Mouse (Mus musculus) lung, embryonic 14.5 days (tissue): Measurements from ENCODE around the gene Prkd3. TPM values are rescaled to one million over a fixed set of nuclear protein-coding genes. Genes with fewer than 3 reads are reported as not detected.

Experiments used
- ATAC-seq: fragments of 200-750 bp; cut with Nextera tagmentation; 2 replicates; pipeline ENCODE4 v1.8.0; 2017; ENCODE audit warnings: mild to moderate bottlenecking, moderate TSS enrichment, moderate library complexity; ENCODE audit not compliant: insufficient read depth
- DNase-seq: peaks from one replicate; pipeline ENCODE4 v3.0.0-alpha.2; 2015
- H3K27ac ChIP-seq: fragments of 300-500 bp; sonication (generic); 2 replicates; pipeline ENCODE4 v1.5.1; 2014; ENCODE audit warnings: low read depth, mild to moderate bottlenecking, moderate library complexity
- H3K27me3 ChIP-seq: fragments of 300-500 bp; sonication (generic); 2 replicates; pipeline ENCODE4 v1.6.1; 2014; ENCODE audit warnings: low read length, control low read depth; ENCODE audit not compliant: insufficient read depth
- H3K36me3 ChIP-seq: fragments of 300-500 bp; sonication (generic); 2 replicates; pipeline ENCODE4 v1.6.1; 2014; ENCODE audit warnings: control low read depth; ENCODE audit not compliant: insufficient read depth
- H3K4me1 ChIP-seq: fragments of 300-500 bp; sonication (generic); 2 replicates; pipeline ENCODE4 v1.6.1; 2014; ENCODE audit warnings: antibody characterized with exemption, control low read depth; ENCODE audit not compliant: insufficient read depth
- H3K4me2 ChIP-seq: fragments of 300-500 bp; sonication (generic); 2 replicates; pipeline ENCODE4 v1.6.1; 2014; ENCODE audit warnings: mild to moderate bottlenecking
- H3K4me3 ChIP-seq: fragments of 300-500 bp; sonication (generic); 2 replicates; pipeline ENCODE4 v1.5.1; 2014; ENCODE audit warnings: low read depth, low read length
- H3K9ac ChIP-seq: fragments of 300-500 bp; sonication (generic); 2 replicates; pipeline ENCODE4 v1.6.1; 2014
- H3K9me3 ChIP-seq: fragments of 300-500 bp; sonication (generic); 2 replicates; pipeline ENCODE4 v1.6.1; 2016; ENCODE audit warnings: low read depth, low read length, control low read depth
- CTCF ChIP-seq: IDR thresholded peaks from 2 replicates; pipeline ENCODE4 v1.5.1; 2016; ENCODE audit warnings: antibody characterized with exemption, low read depth
- WGBS: fragments of 180-500 bp; shearing (Covaris S2); extraction: QIAGEN DNeasy Blood & Tissue Kit; methylation state at CpG from one replicate; pipeline ENCODE4 v1.1.7; 2014; 5-methylcytosine and 5-hydroxymethylcytosine counted together
- polyA plus RNA-seq: library from polyadenylated mRNA; unstranded; fragments of >200 nt; fragmentation: Nextera tagmentation; extraction: Ambion mirVana; gene quantifications from 2 replicates; pipeline ENCODE4 v1.2.1, GENCODE M21; 2014

The Prkd3 gene
- polyA plus RNA-seq, 1 experiment from 2014 or later, result 52.4 TPM

- no peak for TF ChIP-seq CTCF
- WGBS, result 58% methylated on average over 4 of the region's 4 CpGs
- Histone ChIP-seq H3K4me2 (no peak overlapping the region), H3K4me1 (no peaks in the 10 kb centered on the region), H3K27me3 (no peaks in the 10 kb centered on the region), H3K4me3 (no peak overlapping the region), H3K36me3 (no peaks in the 10 kb centered on the region), H3K9me3 (no peaks in the 10 kb centered on the region), H3K27ac (no peak overlapping the region), H3K9ac (no peak overlapping the region)
- no peak for DNase-seq
- ATAC-seq, result no peak
Observed at GRCm38 (mm10) chr17:79024544-79024943, 3.9 kb upstream of the Prkd3 start.

DNA sequence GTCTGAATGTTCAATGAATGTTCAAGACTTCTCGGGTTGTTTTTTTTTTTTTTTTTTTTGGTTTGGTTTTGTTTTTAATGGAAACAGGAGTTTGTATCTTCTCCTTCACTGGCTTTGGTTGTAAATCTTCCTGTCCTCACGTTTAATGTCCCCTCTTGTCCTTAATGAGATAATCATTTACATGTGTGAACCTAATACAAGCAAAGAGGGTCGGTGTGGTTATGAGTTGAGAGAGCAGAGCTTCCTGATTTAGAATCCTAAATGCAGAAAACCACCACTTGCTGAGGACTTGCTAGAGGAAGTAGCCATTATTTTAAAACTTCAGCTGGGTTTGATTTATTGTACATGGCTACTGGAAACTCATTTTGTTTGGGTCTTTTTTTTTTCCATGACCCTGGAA lies 2.1 kb upstream of the Prkd3 start:
- no peak overlapping the region for H3K27ac ChIP-seq
- DNase-seq, result no peak
- no peak overlapping the region for H3K4me2 ChIP-seq
- H3K9ac ChIP-seq, result no peak overlapping the region
- H3K36me3 ChIP-seq, result no peaks in the 10 kb centered on the region
- no peak overlapping the region for H3K4me3 ChIP-seq
- WGBS, result 44% methylated on average over 3 of the region's 3 CpGs
- ATAC-seq, result no peak
- H3K27me3 ChIP-seq, result no peaks in the 10 kb centered on the region
- H3K4me1 ChIP-seq, result peaks cover 9% of the 10 kb centered on the region
- no peaks in the 10 kb centered on the region for H3K9me3 ChIP-seq
- TF ChIP-seq CTCF, result no peak

GRCm38 (mm10) chr17:79020984-79021335 lies 344 bp upstream of the Prkd3 start:
- H3K27me3 ChIP-seq, result no peaks in the 10 kb centered on the region
- ATAC-seq, result peak; percentile 65
- TF ChIP-seq CTCF, result no peak
- peaks cover 10% of the 10 kb centered on the region for H3K4me1 ChIP-seq
- peak overlapping the region; percentile 91 for H3K9ac ChIP-seq
- H3K27ac ChIP-seq, result peak overlapping the region; percentile 93
- no peak for DNase-seq
- no peaks in the 10 kb centered on the region for H3K36me3 ChIP-seq
- H3K4me3 ChIP-seq, result peak overlapping the region; percentile 83
- under 1% methylated on average over 24 of the region's 24 CpGs for WGBS
- H3K9me3 ChIP-seq, result no peaks in the 10 kb centered on the region
- H3K4me2 ChIP-seq, result peak overlapping the region; percentile 82

- Histone ChIP-seq H3K9ac (peak overlapping the region; percentile 91), H3K27ac (peak overlapping the region; percentile 93), H3K27me3 (no peaks in the 10 kb centered on the region), H3K9me3 (no peaks in the 10 kb centered on the region), H3K4me2 (peak overlapping the region; percentile 82), H3K36me3 (no peaks in the 10 kb centered on the region), H3K4me3 (peak overlapping the region; percentile 83), H3K4me1 (peaks cover 11% of the 10 kb centered on the region)
- WGBS, result under 1% methylated on average over 18 of the region's 18 CpGs
- no peak for TF ChIP-seq CTCF
- ATAC-seq, result no peak
- no peak for DNase-seq
Observed at GRCm38 (mm10) chr17:79019726-79020207, 849 bp downstream of the Prkd3 start.

DNA sequence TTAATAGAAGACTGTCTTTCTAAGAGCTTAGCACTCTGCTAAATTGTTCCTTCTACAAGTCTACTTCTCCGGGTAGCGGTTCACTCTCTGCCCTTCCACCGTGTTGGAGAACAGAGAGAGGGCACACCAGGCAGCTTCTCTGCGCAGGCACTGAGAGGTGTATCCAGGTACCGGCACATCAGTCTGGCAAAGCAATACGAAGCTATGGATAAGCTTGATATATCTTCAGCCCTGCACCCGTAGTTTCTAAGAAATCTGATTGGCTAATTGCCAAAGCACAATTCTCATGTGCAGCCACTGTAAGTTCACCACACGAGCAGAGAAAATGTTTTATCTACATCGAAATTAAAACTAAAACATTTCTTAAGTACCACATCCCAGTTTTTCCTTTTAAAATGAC lies 2.2 kb downstream of the Prkd3 start:
- peak overlapping the region; percentile 82 for H3K4me2 ChIP-seq
- peak; percentile 71 for DNase-seq
- 31% methylated on average over 9 of the region's 9 CpGs for WGBS
- H3K4me3 ChIP-seq, result peak overlapping the region; percentile 83
- peaks cover 11% of the 10 kb centered on the region for H3K4me1 ChIP-seq
- H3K36me3 ChIP-seq, result no peaks in the 10 kb centered on the region
- H3K27me3 ChIP-seq, result no peaks in the 10 kb centered on the region
- no peak overlapping the region for H3K27ac ChIP-seq
- H3K9me3 ChIP-seq, result no peaks in the 10 kb centered on the region
- H3K9ac ChIP-seq, result peak overlapping the region; percentile 27; the same call in 1 of the 2 replicates
- no peak for TF ChIP-seq CTCF
- ATAC-seq, result no peak

DNA sequence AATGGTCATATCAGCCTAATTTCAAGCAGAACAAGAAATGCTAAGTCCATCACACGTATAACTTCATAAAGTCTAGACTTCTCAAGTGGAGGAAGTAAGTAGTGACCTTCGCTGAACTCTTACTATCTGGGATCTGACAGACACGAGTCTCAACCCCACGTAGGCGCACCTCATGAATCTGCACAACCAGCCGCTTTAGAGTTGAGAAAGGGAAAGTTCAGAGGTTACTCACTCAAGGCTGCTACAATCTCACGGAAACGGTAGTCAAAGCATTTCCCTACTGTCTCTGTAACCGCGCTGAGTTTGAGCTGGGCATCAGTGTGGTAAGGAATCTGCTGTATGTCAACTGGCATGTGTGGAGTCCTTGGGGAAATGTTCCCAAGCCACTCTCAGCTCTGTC lies 4.8 kb downstream of the Prkd3 start:
- Histone ChIP-seq H3K9me3 (no peaks in the 10 kb centered on the region), H3K27me3 (no peaks in the 10 kb centered on the region), H3K4me1 (peaks cover 11% of the 10 kb centered on the region), H3K4me3 (no peak overlapping the region), H3K4me2 (no peak overlapping the region), H3K27ac (no peak overlapping the region), H3K9ac (no peak overlapping the region), H3K36me3 (peaks cover 20% of the 10 kb centered on the region)
- no peak for TF ChIP-seq CTCF
- no peak for DNase-seq
- ATAC-seq, result no peak
- WGBS, result 63% methylated on average over 10 of the region's 10 CpGs

GRCm38 (mm10) chr17:79014911-79015685 lies 5.5 kb downstream of the Prkd3 start:
- no peak overlapping the region for H3K4me2 ChIP-seq
- no peak for DNase-seq
- peaks cover 11% of the 10 kb centered on the region for H3K4me1 ChIP-seq
- TF ChIP-seq CTCF, result no peak
- peaks cover 24% of the 10 kb centered on the region for H3K36me3 ChIP-seq
- WGBS, result 82% methylated on average over 2 of the region's 2 CpGs
- H3K27ac ChIP-seq, result no peak overlapping the region
- H3K4me3 ChIP-seq, result no peak overlapping the region
- H3K9ac ChIP-seq, result no peak overlapping the region
- ATAC-seq, result no peak
- no peaks in the 10 kb centered on the region for H3K27me3 ChIP-seq
- no peaks in the 10 kb centered on the region for H3K9me3 ChIP-seq
